Mouse (Mus musculus): ENCODE measurements at regions not wholly inside any gene's neighbourhood (a gene's known extent, or its start where the extent isn't known, plus 50 kb on each side); places are given as distances from the start of the nearest gene placed in this dataset.

- Histone ChIP-seq H3K27ac (ENCODE audit: insufficient read depth, low read depth, low read length) (no peak overlapping the region), H3K36me3 (ENCODE audit: control insufficient read depth, insufficient read depth, low read length) (no peaks in the 10 kb centered on the region), H3K4me1 (ENCODE audit: control insufficient read depth, insufficient read depth, low read length) (no peaks in the 10 kb centered on the region), H3K4me3 (ENCODE audit: insufficient read depth, low read depth, low read length) (no peak overlapping the region), H3K27me3 (replicated peaks; ENCODE audit: control insufficient read depth, insufficient read depth, low read length) (peaks cover 3% of the 10 kb centered on the region; the same call in 1 of the 2 replicates)
- TF ChIP-seq CTCF (conservative IDR thresholded peaks at IDR 0.05; ENCODE audit: insufficient read depth, insufficient read length, low read depth, low read length) (no peak), POLR2A (IDR thresholded peaks at IDR 0.05; ENCODE audit: low read depth, low read length) (no peak)
- 4% methylated on average over 25 of the region's 25 CpGs for WGBS
- DNase-seq = no peak
Observed at GRCm38 (mm10) chrX:57921821-57922449, 100.6 kb upstream of the Zic3 start.

- TF ChIP-seq CTCF (conservative IDR thresholded peaks at IDR 0.05; ENCODE audit: insufficient read depth, insufficient read length, low read depth, low read length) (peak; percentile 45; the same call in 1 of the 2 replicates), POLR2A (IDR thresholded peaks at IDR 0.05; ENCODE audit: low read depth, low read length) (no peak)
- WGBS = 21% methylated on average over 5 of the region's 5 CpGs
- peaks cover 1% of the 10 kb centered on the region; the same call in 1 of the 2 replicates for H3K27me3 ChIP-seq (replicated peaks; ENCODE audit: control insufficient read depth, insufficient read depth, low read length)
- no peaks in the 10 kb centered on the region for H3K36me3 ChIP-seq (ENCODE audit: control insufficient read depth, insufficient read depth, low read length)
- H3K4me1 ChIP-seq (ENCODE audit: control insufficient read depth, insufficient read depth, low read length) = no peaks in the 10 kb centered on the region
- no peak overlapping the region for H3K4me3 ChIP-seq (ENCODE audit: insufficient read depth, low read depth, low read length)
- no peak overlapping the region for H3K27ac ChIP-seq (ENCODE audit: insufficient read depth, low read depth, low read length)
- no peak for DNase-seq
Observed at GRCm38 (mm10) chrX:57923836-57924235, 98.7 kb upstream of the Zic3 start.

- TF ChIP-seq CTCF (conservative IDR thresholded peaks at IDR 0.05; ENCODE audit: insufficient read depth, insufficient read length, low read depth, low read length) (no peak), POLR2A (IDR thresholded peaks at IDR 0.05; ENCODE audit: low read depth, low read length) (no peak)
- Histone ChIP-seq H3K36me3 (ENCODE audit: control insufficient read depth, insufficient read depth, low read length) (no peaks in the 10 kb centered on the region), H3K27me3 (replicated peaks; ENCODE audit: control insufficient read depth, insufficient read depth, low read length) (no peaks in the 10 kb centered on the region), H3K4me3 (ENCODE audit: insufficient read depth, low read depth, low read length) (no peak overlapping the region), H3K27ac (ENCODE audit: insufficient read depth, low read depth, low read length) (no peak overlapping the region), H3K4me1 (ENCODE audit: control insufficient read depth, insufficient read depth, low read length) (no peaks in the 10 kb centered on the region)
- DNase-seq = no peak
- WGBS = 53% methylated on average over 3 of the region's 3 CpGs
Observed at GRCm38 (mm10) chrX:57935621-57936020, 86.9 kb upstream of the Zic3 start.

GRCm38 (mm10) chrX:57938248-57938836, 84.2 kb upstream of the Zic3 start:
- H3K4me3 ChIP-seq (ENCODE audit: insufficient read depth, low read depth, low read length) = no peak overlapping the region
- H3K36me3 ChIP-seq (ENCODE audit: control insufficient read depth, insufficient read depth, low read length) = no peaks in the 10 kb centered on the region
- no peaks in the 10 kb centered on the region for H3K27me3 ChIP-seq (replicated peaks; ENCODE audit: control insufficient read depth, insufficient read depth, low read length)
- no peak for DNase-seq
- H3K27ac ChIP-seq (ENCODE audit: insufficient read depth, low read depth, low read length) = no peak overlapping the region
- WGBS = 29% methylated on average over 6 of the region's 6 CpGs
- no peaks in the 10 kb centered on the region for H3K4me1 ChIP-seq (ENCODE audit: control insufficient read depth, insufficient read depth, low read length)
- no peak for TF ChIP-seq CTCF (conservative IDR thresholded peaks at IDR 0.05; ENCODE audit: insufficient read depth, insufficient read length, low read depth, low read length)
- TF ChIP-seq POLR2A (IDR thresholded peaks at IDR 0.05; ENCODE audit: low read depth, low read length) = no peak

- Histone ChIP-seq H3K27ac (ENCODE audit: insufficient read depth, low read depth, low read length) (no peak overlapping the region), H3K36me3 (ENCODE audit: control insufficient read depth, insufficient read depth, low read length) (no peaks in the 10 kb centered on the region), H3K4me3 (ENCODE audit: insufficient read depth, low read depth, low read length) (no peak overlapping the region), H3K4me1 (ENCODE audit: control insufficient read depth, insufficient read depth, low read length) (no peaks in the 10 kb centered on the region), H3K27me3 (replicated peaks; ENCODE audit: control insufficient read depth, insufficient read depth, low read length) (no peaks in the 10 kb centered on the region)
- no peak for DNase-seq
- 37% methylated on average over 2 of the region's 2 CpGs for WGBS
- TF ChIP-seq CTCF (conservative IDR thresholded peaks at IDR 0.05; ENCODE audit: insufficient read depth, insufficient read length, low read depth, low read length) = no peak
- TF ChIP-seq POLR2A (IDR thresholded peaks at IDR 0.05; ENCODE audit: low read depth, low read length) = no peak
Observed at GRCm38 (mm10) chrX:57950896-57951295, 71.6 kb upstream of the Zic3 start.

GRCm38 (mm10) chrX:57951301-57951700, 71.2 kb upstream of the Zic3 start:
- H3K4me3 ChIP-seq (ENCODE audit: insufficient read depth, low read depth, low read length) = no peak overlapping the region
- no peaks in the 10 kb centered on the region for H3K4me1 ChIP-seq (ENCODE audit: control insufficient read depth, insufficient read depth, low read length)
- no peaks in the 10 kb centered on the region for H3K36me3 ChIP-seq (ENCODE audit: control insufficient read depth, insufficient read depth, low read length)
- DNase-seq = no peak
- TF ChIP-seq POLR2A (IDR thresholded peaks at IDR 0.05; ENCODE audit: low read depth, low read length) (no peak), CTCF (conservative IDR thresholded peaks at IDR 0.05; ENCODE audit: insufficient read depth, insufficient read length, low read depth, low read length) (no peak)
- H3K27me3 ChIP-seq (replicated peaks; ENCODE audit: control insufficient read depth, insufficient read depth, low read length) = no peaks in the 10 kb centered on the region
- 21% methylated on average over 3 of the region's 3 CpGs for WGBS
- H3K27ac ChIP-seq (ENCODE audit: insufficient read depth, low read depth, low read length) = no peak overlapping the region

GRCm38 (mm10) chrX:57954594-57955185, 67.8 kb upstream of the Zic3 start:
- H3K27me3 ChIP-seq (replicated peaks; ENCODE audit: control insufficient read depth, insufficient read depth, low read length) = no peaks in the 10 kb centered on the region
- no peaks in the 10 kb centered on the region for H3K4me1 ChIP-seq (ENCODE audit: control insufficient read depth, insufficient read depth, low read length)
- no peak overlapping the region for H3K27ac ChIP-seq (ENCODE audit: insufficient read depth, low read depth, low read length)
- H3K36me3 ChIP-seq (ENCODE audit: control insufficient read depth, insufficient read depth, low read length) = no peaks in the 10 kb centered on the region
- H3K4me3 ChIP-seq (ENCODE audit: insufficient read depth, low read depth, low read length) = no peak overlapping the region
- WGBS = 34% methylated on average over 3 of the region's 3 CpGs
- TF ChIP-seq CTCF (conservative IDR thresholded peaks at IDR 0.05; ENCODE audit: insufficient read depth, insufficient read length, low read depth, low read length) (no peak), POLR2A (IDR thresholded peaks at IDR 0.05; ENCODE audit: low read depth, low read length) (no peak)
- DNase-seq = no peak

Measured in kidney, adult 2 months (tissue).